Comparison of ENCODE assay signal across 1 mouse cellular context in genomic region chr19:32507100-32507499, GRCm38 (mm10).
TF ChIP-seq lines count a peak whose summit lies in the region.

No protein-coding gene starts in this region.

TF ChIP-seq in MEL, 35 proteins besides CTCF, POLR2A, EP300 and RAD21:
- no peak for TF ChIP-seq ETS1 (IDR thresholded peaks at IDR 0.05; ENCODE audit: low read depth, low read length)
- TF ChIP-seq NELFE (IDR thresholded peaks at IDR 0.05; ENCODE audit: low read depth, low read length), result no peak
- no peak for TF ChIP-seq MAFK (IDR thresholded peaks at IDR 0.05; ENCODE audit: borderline replicate concordance, low read depth, low read length)
- TF ChIP-seq TCF12 (IDR thresholded peaks at IDR 0.05; ENCODE audit: low read depth, low read length), result no peak
- TF ChIP-seq MAX (IDR thresholded peaks at IDR 0.05; ENCODE audit: low read length), result no peak
- TF ChIP-seq MAZ (IDR thresholded peaks at IDR 0.05; ENCODE audit: low read depth, low read length), result no peak
- TF ChIP-seq TBP (IDR thresholded peaks at IDR 0.05; ENCODE audit: low read depth, low read length), result no peak
- TF ChIP-seq SMC3 (IDR thresholded peaks at IDR 0.05; ENCODE audit: low read depth, low read length), result no peak
- TF ChIP-seq MEF2A (IDR thresholded peaks at IDR 0.05; ENCODE audit: extremely low read depth, insufficient replicate concordance, low read depth, low read length, poor library complexity, severe bottlenecking), result no peak
- no peak for TF ChIP-seq USF2 (IDR thresholded peaks at IDR 0.05; ENCODE audit: borderline replicate concordance in 1 of 2, insufficient read depth in 1 of 2, low read depth in 1 of 2, low read length in 2 of 2)
- TF ChIP-seq ZMIZ1 (IDR thresholded peaks at IDR 0.05; ENCODE audit: low read depth, low read length), result no peak
- TF ChIP-seq SIN3A (IDR thresholded peaks at IDR 0.05; ENCODE audit: low read length), result no peak
- TF ChIP-seq POLR2AphosphoS5 (IDR thresholded peaks at IDR 0.05; ENCODE audit: borderline replicate concordance, low read depth, low read length), result no peak
- no peak for TF ChIP-seq GATA1 (IDR thresholded peaks at IDR 0.05; ENCODE audit: low read depth, low read length)
- no peak for TF ChIP-seq MYB (IDR thresholded peaks at IDR 0.05; ENCODE audit: low read depth, low read length)
- no peak for TF ChIP-seq JUND (IDR thresholded peaks at IDR 0.05; ENCODE audit: low read depth, low read length)
- no peak for TF ChIP-seq NRF1 (IDR thresholded peaks at IDR 0.05; ENCODE audit: insufficient read depth, low read depth, low read length, poor library complexity, severe bottlenecking)
- no peak for TF ChIP-seq BHLHE40 (IDR thresholded peaks at IDR 0.05; ENCODE audit: borderline replicate concordance, low read depth, low read length)
- TF ChIP-seq CHD1 (IDR thresholded peaks at IDR 0.05; ENCODE audit: low read depth, low read length), result no peak
- TF ChIP-seq POLR2AphosphoS2 (IDR thresholded peaks at IDR 0.05; ENCODE audit: low read length), result no peak
